Mouse (Mus musculus): ENCODE measurements around the gene Hoxc12.
A peak's percentile ranks its signal among the peaks of the same experiment; 100 is the strongest.

Gene Hoxc12

DNA sequence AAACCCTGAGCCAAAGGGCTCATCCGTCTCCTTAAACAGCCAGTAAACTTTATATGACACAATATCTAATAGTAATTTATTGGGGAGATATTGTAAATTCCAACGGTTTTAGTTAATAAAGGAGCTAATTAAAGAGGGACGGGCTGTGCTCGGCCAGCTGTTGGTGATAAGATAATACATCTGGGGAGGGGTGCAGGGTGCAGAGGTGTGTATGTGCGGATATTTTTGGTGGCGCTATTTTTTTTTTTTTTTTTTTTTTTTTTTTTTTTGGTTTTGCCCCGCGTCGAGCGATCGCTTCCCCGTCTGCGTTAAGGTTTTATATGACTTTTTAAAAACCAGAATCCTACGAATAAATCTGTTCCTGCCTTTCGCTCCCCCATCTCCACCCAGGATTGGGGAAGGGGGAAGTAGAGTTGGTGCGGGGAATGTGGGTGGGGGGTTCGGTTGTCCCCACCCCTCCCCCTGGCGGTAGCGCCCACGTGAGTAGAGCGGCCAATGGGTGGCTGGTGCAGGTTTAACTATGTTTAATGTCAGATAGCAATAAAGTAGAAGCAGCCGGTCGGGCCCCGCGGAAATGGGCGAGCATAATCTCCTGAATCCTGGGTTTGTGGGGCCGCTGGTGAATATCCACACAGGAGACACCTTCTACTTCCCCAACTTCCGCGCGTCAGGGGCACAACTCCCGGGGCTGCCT lies at the start of gene Hoxc12:
Gene Hoxc12, plus strand, starts transcription at position 479 of the 694 bp plus-strand sequence.
- no peak for DNase-seq (ENCODE audit: low read depth)

DNA sequence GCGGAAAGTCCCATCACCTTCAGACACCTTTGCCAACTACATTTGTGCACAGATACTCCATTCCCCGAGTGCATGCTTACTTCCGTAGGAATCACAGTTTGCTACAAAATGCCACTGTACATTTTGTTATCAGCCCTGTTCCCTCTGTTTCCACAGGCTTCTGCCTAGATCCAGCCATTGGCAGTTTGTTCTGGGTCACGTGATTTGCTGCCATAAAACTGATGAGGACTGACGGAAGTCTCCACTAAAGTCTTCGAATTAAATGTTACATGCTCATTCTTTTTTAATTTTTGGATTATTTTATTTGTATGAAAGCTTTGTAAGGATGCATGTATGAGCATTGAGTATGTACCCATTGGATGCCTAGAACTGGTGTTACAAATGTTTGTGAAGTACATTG lies 41.4 kb upstream of the Hoxc12 start:
- no peak for DNase-seq (ENCODE audit: low read depth)

DNA sequence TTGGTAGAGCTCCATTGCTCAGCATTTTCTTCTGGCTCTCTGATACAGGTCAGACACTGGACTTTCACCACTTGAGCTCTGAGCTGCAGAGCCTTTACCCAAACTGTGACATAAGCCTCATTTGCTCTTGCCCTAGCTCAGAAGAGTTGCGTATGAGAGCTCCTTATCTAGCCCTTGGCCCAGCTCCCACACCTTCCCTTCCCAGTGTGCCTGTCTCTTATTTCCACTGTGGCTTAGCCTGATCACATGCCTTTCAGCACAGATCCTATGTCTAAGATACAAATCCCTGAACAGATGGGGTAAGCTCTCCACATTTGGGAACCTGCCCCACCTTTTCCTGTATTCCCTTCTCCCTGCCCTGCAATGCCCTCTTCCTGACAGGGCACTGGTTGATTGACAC lies 31.6 kb upstream of the Hoxc12 start:
- DNase-seq (ENCODE audit: low read depth) = no peak

DNA sequence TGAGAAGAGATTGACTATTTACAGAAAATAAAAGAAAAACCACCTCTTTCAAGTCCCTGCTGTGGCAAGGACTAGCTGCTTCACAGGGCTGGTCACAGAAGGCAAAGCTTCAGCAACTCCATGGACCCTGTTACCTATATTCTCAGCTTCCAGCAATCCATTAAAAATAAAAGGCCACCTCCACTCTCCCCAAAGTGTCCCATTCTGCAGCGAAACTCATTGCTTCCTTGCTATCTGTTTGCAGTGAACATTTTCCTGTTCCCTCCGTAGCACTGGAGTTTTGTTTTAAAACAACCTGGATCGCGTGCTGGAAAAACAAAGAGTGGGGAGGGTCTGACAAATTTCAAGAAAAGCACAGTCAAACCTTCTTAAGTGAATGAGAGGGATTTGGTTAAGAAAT lies 27.0 kb upstream of the Hoxc12 start:
- DNase-seq (ENCODE audit: low read depth) = no peak

DNA sequence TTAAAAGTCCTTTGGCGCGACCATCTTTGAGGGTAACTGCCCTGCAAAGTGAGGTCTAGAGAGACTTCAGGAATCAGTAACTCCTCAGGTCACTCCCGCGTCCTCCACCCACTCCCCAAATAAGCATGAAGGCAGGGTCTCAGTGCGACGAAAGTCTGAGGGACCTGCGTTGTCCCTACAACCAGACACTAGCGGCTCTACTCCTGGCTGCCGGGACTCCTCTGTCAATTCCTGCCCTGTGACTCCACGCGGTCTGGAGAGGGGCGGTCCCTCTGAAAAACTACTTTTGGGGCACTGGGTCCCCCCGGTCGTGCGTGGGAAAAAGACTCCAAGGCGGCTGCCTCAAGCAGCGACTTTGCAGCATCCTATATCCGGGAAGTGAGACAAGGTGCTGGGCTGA lies 26.5 kb upstream of the Hoxc12 start:
- DNase-seq (ENCODE audit: low read depth) = no peak

DNA sequence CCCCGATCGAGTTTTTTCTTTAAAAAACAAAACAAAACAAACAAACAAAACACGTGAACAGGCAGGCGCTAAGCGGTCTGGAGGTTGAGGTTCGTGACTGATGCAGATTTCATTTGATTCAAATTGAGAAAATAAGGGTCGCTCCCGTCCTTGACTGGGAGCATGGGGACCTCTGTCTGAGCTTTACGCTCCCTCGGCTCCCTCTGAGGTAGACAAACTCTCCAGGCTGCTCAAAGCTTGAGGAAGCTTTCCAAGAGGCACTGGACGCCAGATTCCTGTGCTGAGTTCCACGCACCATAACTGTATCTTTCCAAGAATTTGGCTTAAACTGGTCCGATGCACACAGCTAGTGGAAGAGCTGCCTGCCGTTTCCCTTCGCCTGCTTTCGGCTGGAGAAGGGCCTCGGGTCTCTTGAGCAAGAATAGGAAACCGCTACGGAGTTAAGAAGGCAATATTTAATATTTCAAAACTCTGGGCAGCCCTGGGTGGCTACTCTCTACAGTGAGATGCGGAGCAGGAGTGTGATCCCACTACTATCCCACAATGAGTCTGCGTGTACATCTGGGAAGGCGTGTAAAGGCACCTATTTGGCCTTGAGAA lies 26.0 kb upstream of the Hoxc12 start:
- DNase-seq (ENCODE audit: low read depth) = no peak

DNA sequence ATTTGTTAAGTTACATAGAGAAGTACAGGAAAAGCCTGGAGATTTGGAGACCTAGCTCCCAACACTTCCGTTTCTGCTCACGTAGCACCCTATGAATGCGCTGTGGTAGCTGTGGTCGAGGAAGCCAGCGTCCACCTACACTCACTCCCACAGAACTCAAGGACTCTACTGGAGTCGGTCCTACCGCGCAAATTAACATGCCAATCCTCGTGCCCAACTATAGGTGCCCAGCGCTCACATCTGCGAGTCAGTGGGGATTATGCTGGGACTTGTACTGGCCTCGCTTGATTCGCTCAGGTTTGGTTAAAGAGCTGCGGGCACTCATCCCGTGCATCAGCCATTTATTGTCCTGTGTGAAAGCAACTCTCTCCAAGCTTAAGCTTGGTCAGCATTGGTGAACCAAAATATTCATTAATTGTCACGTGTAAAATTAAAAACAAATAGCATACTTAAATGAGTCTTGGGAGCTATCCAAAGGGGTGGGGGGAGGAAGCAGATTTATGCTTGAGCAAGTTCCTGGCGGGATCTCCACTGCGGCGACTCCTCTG lies 23.4 kb upstream of the Hoxc12 start:
- DNase-seq (ENCODE audit: low read depth) = no peak

DNA sequence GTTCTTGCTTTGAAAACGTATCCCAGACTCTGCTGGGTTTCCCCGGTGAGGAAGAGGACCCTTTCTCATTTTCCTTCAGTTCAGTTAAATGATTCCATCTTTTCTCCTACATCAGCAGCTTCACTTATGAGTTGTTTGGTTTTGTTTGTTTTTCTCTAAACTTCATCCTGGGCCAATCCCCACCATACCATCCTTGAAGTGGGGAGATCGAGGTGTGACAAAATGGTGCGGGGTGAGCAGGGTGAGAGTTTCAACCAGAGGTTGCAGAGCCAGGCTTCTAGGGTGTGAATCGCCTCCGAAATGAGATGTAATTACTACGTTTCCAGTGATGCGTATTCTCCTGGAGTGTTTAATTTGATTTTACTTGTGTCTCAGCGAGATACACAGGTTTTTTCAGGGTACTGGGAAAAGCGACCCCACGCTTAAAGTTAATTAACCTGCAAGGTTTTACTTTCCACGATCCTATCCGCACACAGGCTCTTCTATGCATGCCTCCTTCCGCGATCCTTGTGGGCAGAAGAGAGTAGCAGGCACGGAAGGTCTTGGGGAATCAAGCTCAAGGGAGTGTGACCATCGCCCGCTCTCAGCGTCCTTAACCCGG lies 18.5 kb upstream of the Hoxc12 start:
- DNase-seq (ENCODE audit: low read depth) = no peak

DNA sequence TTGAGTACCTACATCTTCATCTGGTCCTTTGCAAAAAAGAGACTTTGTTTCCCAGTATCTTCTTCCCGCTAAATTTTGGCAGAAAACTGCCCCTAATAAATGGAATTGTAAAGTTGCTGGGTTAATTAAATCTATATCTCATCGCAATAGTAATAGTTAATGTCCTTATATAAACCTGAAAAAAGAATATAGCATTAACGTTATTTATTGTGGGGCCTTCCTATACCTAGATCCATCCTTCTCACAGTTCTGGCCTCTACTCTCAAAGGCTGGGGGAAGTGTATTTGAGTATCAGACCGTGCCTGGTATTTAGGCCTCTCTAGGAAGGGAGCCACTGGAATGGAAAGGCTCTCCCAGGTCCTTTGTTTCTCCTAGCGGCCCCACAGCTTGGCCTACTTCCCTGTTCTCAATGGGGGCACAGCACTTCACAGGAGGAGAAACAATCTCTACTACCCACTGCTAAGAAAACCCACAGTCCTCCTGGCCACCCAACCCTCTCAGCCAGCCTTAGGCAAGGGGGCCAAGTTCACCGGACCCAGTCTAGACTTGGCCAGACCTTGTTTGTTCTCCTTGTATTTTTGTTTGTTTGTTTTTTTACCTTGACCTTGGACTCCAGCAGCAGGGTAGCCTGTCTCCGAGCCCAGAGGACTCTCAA lies 17.8 kb upstream of the Hoxc12 start:
- no peak for DNase-seq (ENCODE audit: low read depth)

DNA sequence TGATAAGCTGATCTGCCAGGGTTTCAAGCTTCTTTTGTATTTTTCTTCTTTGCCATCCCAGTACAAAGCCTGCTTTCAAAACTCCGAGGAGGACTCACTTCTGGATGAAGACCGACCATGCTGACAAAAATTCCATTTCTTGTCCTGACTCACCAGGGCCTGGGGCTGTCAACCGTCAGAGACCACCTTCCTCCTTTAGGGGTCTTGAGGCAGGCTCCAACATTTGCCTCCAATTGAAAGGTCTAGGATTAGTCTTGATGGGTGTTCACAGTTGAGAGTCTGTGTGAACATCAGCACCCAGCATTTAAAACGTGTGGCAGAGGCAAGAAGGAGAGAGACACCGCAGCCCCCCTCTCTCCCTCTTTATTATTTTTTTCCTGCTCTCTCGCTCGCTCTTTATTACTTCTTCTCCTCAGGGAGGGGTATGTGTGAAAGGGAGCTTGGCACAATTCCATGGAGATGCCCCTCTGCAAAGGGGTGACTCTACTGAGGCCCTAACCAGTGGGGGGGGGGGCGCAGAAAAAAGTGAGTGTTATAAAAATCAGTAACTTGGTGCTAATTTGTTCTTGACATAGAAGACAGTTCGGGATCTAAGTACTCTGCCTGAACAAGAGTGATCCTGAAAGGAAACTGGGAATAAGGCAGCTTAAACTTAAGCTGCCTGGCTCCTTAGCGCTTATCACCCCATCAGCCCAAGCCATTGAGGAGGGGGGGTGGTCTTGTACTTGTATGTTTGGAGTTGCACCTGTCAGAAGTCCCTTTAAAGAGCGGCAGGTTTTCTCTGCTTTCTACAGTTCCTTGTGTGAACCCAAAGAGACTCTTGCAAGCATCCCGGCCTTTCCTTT lies 17.0 kb upstream of the Hoxc12 start:
- DNase-seq (ENCODE audit: low read depth) = no peak

DNA sequence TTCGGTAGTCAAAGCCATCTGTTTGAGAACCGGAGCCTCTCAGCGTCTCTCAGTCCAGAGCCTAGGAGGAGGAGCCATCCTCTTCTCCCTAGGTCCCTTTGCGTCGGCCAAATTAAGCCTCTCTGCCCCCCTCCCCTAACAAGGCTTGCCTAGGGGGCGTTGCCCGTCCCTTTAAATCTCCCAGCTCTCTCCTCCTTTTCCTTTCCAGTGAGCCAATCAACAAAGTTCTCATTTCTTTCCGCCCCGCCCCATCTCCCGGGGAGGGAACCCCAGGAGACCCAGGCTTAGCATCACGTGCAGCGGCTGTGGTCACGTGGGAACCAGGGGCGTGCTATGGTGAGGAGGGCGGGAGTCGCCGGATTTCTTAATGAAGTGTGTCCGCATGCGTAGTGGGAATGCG lies 15.9 kb upstream of the Hoxc12 start:
- peak; percentile 18 for DNase-seq (ENCODE audit: low read depth)

DNA sequence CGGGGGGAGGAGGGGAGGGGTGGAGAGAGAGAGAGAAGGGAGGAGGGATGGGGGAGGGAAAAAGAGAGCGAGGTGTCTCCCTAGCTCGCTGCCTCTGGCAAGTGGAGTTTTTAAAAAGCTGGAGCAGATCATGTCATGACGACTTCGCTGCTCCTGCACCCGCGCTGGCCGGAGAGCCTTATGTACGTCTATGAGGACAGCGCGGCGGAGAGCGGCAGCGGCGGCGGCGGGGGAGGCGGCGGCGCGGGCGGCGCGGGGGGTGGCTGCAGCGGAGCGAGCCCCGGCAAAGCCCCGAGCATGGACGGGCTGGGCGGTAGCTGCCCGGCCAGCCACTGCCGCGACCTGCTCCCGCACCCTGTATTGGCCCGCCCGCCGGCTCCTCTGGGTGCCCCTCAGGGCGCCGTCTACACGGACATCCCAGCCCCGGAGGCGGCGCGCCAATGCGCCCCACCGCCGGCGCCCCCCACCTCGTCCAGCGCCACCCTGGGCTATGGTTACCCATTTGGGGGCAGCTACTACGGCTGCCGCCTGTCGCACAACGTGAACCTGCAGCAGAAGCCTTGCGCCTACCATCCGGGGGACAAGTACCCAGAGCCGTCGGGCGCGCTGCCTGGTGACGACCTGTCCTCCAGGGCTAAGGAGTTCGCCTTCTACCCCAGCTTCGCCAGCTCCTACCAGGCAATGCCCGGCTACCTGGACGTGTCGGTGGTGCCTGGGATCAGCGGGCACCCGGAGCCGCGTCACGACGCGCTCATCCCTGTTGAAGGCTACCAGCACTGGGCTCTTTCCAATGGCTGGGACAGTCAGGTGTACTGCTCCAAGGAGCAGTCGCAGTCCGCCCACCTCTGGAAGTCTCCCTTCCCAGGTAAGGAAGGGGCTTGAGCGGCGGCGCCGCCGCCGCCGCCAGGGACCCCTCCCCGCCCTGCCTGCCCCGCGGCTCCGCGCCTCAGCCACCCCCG lies 15.2 kb upstream of the Hoxc12 start, which contains the start of gene Hoxc13:
Gene Hoxc13, plus strand, starts transcription at position 51 of the 959 bp plus-strand sequence.
- no peak for DNase-seq (ENCODE audit: low read depth)

DNA sequence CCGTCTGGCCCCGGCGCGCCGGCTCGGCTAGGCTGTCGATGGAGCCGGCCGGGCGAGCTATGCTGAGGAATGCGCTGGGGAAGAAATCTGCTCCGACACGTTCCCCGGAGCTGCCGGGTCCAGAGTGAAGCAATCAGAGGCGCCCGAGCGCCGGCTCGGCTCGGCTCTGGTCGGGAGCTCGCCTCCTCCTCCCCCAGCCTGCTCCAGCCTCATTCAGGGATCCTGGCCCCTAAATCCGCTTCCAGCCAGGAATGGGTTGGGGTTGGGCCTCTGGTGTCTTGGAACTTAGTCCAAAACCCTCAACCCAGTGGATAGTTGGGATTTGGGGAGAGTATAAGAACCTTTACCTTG lies 14.6 kb upstream of the Hoxc12 start:
- DNase-seq (ENCODE audit: low read depth) = no peak

DNA sequence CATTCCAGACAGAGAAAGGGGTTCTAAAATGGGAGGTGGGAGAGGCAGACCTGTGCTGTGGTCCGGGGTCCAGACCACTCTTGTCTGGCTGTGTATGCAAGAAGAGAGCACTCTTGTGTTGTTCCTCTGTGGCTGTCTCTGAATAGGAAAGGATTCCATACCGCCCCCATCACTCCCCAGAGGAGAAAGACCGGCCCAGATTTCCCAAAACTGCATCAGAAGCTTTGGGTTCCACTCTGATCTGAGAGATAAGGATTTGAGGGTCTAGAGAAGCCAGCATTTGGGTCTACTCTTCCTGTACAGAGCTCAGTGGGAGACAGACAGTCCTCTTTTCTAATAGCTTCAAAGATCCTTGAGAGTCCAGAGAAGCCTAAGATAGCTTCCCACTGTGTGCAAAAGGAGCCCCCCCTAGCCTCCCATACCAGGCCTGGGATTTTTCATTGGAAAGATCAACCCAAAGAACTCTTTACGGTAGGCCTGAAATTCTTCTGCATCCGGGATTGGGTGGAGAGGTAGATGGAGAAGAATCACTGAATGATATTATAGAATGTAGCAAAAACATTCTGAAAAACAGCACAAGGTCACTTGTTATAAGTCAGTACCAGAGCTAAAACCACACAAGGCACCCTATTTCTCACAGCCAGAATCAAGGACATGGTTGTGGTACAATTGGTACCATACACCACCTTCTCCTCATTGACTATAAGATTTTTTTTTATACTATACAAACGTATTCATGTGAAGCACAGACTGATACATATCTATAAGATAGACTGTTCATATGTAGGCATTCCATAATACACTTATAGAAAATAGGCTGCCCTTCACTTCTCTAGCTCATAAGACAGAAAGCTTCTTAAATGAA lies 13.7 kb upstream of the Hoxc12 start:
- no peak for DNase-seq (ENCODE audit: low read depth)

DNA sequence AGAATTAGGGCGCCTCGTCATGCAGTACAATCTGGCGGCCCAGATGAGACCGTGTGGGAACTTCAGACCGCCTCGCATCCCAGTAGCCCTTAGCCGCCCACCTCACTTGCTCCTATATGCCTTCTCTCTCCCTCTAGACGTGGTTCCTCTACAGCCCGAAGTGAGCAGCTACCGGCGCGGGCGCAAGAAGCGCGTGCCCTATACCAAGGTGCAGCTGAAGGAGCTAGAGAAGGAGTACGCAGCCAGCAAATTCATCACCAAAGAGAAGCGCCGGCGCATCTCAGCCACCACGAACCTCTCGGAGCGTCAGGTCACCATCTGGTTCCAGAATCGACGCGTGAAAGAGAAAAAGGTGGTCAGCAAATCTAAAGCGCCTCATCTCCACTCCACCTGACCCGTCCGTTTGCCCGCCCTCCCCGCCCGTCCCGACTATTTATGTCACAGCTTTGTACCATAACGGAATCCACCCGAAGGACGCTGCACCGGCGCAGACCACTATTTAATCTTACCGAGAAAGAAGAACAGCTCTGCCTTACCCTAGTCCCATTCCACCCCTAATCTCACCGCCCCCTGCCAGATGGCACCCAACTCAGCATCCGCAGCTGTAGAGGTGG lies 9.4 kb upstream of the Hoxc12 start:
- DNase-seq (ENCODE audit: low read depth) = no peak

DNA sequence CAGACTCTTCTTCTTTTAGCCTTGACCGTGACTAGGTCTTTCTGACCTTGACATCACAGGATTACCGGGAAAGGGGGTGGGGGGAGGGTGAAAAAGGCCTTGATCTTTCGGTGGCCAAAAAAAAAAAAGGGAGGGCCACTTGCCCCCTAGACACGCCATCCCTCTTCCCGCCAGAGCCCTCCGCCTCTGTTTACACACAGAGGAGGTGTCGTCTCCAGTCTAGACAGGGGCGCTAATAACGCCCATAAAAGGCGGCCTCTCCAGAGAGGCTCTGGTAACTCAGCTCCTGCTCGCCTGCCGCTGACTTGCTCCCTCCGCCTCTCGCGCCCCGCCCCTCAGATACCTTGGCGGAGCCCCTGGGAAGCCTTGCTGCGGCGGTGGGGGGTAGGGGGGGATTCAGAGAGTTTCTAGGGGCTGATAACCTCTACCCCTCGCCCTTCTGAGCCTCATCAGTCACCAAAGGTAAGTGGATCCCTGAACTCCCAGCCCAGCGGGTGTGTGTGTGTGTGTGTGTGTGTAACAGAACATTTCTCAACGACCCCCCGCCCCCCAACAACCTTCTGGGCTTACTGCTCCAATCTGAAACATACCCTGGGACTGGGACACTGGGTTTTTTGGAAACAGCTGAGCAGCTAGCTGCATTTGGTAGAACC lies 4.7 kb upstream of the Hoxc12 start:
- DNase-seq (ENCODE audit: low read depth) = no peak

DNA sequence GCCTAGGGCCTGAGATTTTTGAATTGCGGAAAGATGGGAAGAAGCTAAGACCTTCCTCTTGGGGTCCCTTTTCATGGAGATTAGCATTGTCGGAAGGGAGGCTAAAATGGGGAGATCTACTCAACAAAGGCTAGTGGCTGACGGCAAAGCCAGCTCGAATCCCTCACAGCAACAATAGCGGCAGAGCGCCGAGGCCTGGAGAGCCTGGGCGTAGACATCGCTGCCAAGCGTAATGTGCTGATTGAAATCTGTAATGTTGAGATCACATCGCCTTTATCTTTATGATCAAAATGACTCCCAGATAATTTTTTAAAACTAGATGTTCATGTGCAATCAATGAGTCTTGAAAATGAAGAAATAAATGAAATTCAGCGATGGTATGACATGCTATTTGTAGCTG lies 2.1 kb upstream of the Hoxc12 start:
- DNase-seq (ENCODE audit: low read depth) = no peak

DNA sequence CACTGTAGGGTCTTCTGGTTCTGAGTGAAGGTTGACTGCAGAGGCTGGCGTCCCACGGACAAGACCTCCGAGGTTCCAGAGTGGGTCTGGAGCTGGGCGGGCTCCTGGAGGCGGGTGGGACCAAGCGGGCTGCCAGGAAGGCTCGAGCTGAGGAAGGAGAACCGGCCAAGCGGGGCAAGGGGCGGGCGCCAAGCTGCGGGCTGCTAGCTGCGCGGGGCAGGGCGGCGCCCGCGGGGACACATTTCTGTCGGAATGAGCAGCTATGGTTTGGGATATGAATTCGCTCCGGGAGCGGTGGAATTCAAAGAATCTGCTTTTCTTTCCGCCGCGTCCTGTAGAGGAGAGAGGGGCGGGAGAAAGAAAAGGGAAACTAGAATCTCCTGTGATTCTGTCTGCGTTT lies 1.7 kb upstream of the Hoxc12 start:
- no peak for DNase-seq (ENCODE audit: low read depth)

Measured in c-Kit-positive CD71-negative TER-119-negative erythroid progenitor cells, embryonic 14.5 days (primary cell).